In genomic region chr7:118478835-118479312, GRCm38 (mm10) we compare ENCODE assay signal across 8 mouse cellular contexts. TPM values are rescaled to one million over a fixed set of nuclear protein-coding genes. Genes with fewer than 3 reads are reported as not detected.
DNase-seq lines count a peak whose midpoint lies in the region; ATAC-seq and TF ChIP-seq lines count a peak whose summit lies in the region.

No protein-coding gene starts in this region.

- TF ChIP-seq EP300 in heart, postnatal 0 days (IDR thresholded peaks at IDR 0.05; ENCODE audit: low read depth): no peak

- H3K27ac ChIP-seq in bone marrow macrophage, adult 2 months (ENCODE audit: insufficient read depth, low read depth, low read length): peak overlapping the region; percentile 89
- H3K27ac ChIP-seq in heart, postnatal 0 days (ENCODE audit: low read depth): peak overlapping the region; percentile 73
- H3K27ac ChIP-seq in limb, embryonic 14.5 days (replicated peaks; ENCODE audit: low read depth, low read length): no peak overlapping the region

- ATAC-seq in heart, postnatal 0 days (ENCODE audit: insufficient read depth, low read depth): peak; percentile 53
- ATAC-seq in limb, embryonic 14.5 days (ENCODE audit: low FRiP score, low read depth): 0 out of 2 replicates have a peak, but pooled peaks have one; percentile 25

- H3K36me3 ChIP-seq in heart, postnatal 0 days (replicated peaks; ENCODE audit: control insufficient read depth, insufficient read depth, low read length): no peaks in the 10 kb centered on the region
- H3K36me3 ChIP-seq in limb, embryonic 14.5 days (ENCODE audit: control insufficient read depth, insufficient read depth, low read length): no peaks in the 10 kb centered on the region

- 45% methylated on average over 3 of the region's 3 CpGs for WGBS in heart, postnatal 0 days
- 26% methylated on average over 3 of the region's 3 CpGs for WGBS in limb, embryonic 14.5 days

- peaks cover 51% of the 10 kb centered on the region for H3K4me1 ChIP-seq in bone marrow macrophage, adult 2 months (ENCODE audit: control insufficient read depth, insufficient read depth, low read length)
- H3K4me1 ChIP-seq in heart, postnatal 0 days (ENCODE audit: control insufficient read depth, insufficient read depth): 0 out of 2 replicates have a peak, but pooled peaks cover 5% of the 10 kb centered on the region
- 0 out of 2 replicates have a peak, but pooled peaks cover 7% of the 10 kb centered on the region for H3K4me1 ChIP-seq in limb, embryonic 14.5 days (ENCODE audit: control insufficient read depth, insufficient read depth, low read length)

- no peak for TF ChIP-seq POLR2A in bone marrow macrophage, adult 2 months (IDR thresholded peaks at IDR 0.05; ENCODE audit: borderline replicate concordance, low read depth, low read length)
- TF ChIP-seq POLR2A in limb, embryonic 14.5 days (IDR thresholded peaks at IDR 0.05; ENCODE audit: borderline replicate concordance, extremely low read depth, insufficient read depth, insufficient read length): no peak

- no peak overlapping the region for H3K9ac ChIP-seq in heart, postnatal 0 days (replicated peaks; ENCODE audit: low read depth, low read length)
- H3K9ac ChIP-seq in limb, embryonic 14.5 days (ENCODE audit: low read depth, low read length, severe bottlenecking): no peak overlapping the region

- H3K9me3 ChIP-seq in heart, postnatal 0 days (replicated peaks; ENCODE audit: control insufficient read depth, low read length): 0 out of 2 replicates have a peak, but pooled peaks cover 2% of the 10 kb centered on the region
- H3K9me3 ChIP-seq in limb, embryonic 14.5 days (ENCODE audit: control insufficient read depth, low read length): no peaks in the 10 kb centered on the region

- no peak for TF ChIP-seq CTCF in bone marrow macrophage, adult 2 months (IDR thresholded peaks at IDR 0.05; ENCODE audit: low read depth, low read length)
- no peak for TF ChIP-seq CTCF in heart, postnatal 0 days (IDR thresholded peaks at IDR 0.05; ENCODE audit: low read depth)

- peak; percentile 83 for DNase-seq in 3T3-L1 (ENCODE audit: low read depth, low spot score)
- peak; percentile 72 for DNase-seq in heart, postnatal 0 days (ENCODE audit: low spot score)
- peak; percentile 19 for DNase-seq in limb, embryonic 14.5 days (ENCODE audit: low spot score)
- DNase-seq in cerebellum, adult 9-10 months: no peak
- DNase-seq in c-Kit-positive CD71-positive TER-119-positive erythroid progenitor cells, embryonic 14.5 days (ENCODE audit: low spot score): no peak
- DNase-seq in frontal cortex, adult 2 months (ENCODE audit: extremely low spot score in 1 of 2, low spot score in 1 of 2): no peak
- DNase-seq in neural tube, embryonic 10.5 days (ENCODE audit: extremely low spot score, low spot score): no peak

- peak overlapping the region; percentile 35 for H3K4me3 ChIP-seq in bone marrow macrophage, adult 2 months (ENCODE audit: insufficient read depth, low read length)
- H3K4me3 ChIP-seq in heart, postnatal 0 days (ENCODE audit: low read depth, low read length): no peak overlapping the region
- H3K4me3 ChIP-seq in limb, embryonic 14.5 days (replicated peaks; ENCODE audit: low read length): no peak overlapping the region

- H3K4me2 ChIP-seq in heart, postnatal 0 days (ENCODE audit: low read depth, low read length): no peak overlapping the region
- H3K4me2 ChIP-seq in limb, embryonic 14.5 days (replicated peaks; ENCODE audit: low read depth, low read length, severe bottlenecking): no peak overlapping the region

- H3K27me3 ChIP-seq in heart, postnatal 0 days (ENCODE audit: control insufficient read depth, insufficient read depth, low read length): no peaks in the 10 kb centered on the region
- no peaks in the 10 kb centered on the region for H3K27me3 ChIP-seq in limb, embryonic 14.5 days (ENCODE audit: control insufficient read depth, insufficient read depth, low read length)

RNA-seq across cellular contexts. Expression of gene Itpripl2, which starts 12.9 kb away (rescaled TPM):
- polyA plus RNA-seq in bone marrow macrophage, adult 2 months (2012; ENCODE audit: insufficient read depth, insufficient read length, missing spikeins): 50.9 and 59.0 TPM in 2 replicates
- 25.4 and 31.6 TPM in 2 replicates for total RNA-seq in heart, postnatal 0 days (2014; rRNA removed; ENCODE audit: low replicate concordance)
- 3.8 and 3.9 TPM in 2 replicates for polyA plus RNA-seq in heart, postnatal 0 days (2015; fragmentation: Nextera tagmentation; extraction: Ambion mirVana)
- 18.1 and 20.7 TPM in 2 replicates for polyA plus RNA-seq in limb, embryonic 14.5 days (2012; rRNA removed)
- 5.5 and 5.7 TPM in 2 replicates for polyA plus RNA-seq in limb, embryonic 14.5 days (2014; fragmentation: Nextera tagmentation; extraction: Ambion mirVana)
- 2.5 and 3.1 TPM in 2 replicates for polyA plus RNA-seq in frontal cortex, adult 2 months (2012; rRNA removed)

RNA-seq across cellular contexts. Expression of gene Syt17, which starts 30.9 kb away (rescaled TPM):
- not detected in 2 replicates for polyA plus RNA-seq in bone marrow macrophage, adult 2 months (2012; ENCODE audit: insufficient read depth, insufficient read length, missing spikeins)
- 0.46 and 1.2 TPM in 2 replicates for total RNA-seq in heart, postnatal 0 days (2014; rRNA removed; ENCODE audit: low replicate concordance)
- 1.2 and 2.0 TPM in 2 replicates for polyA plus RNA-seq in heart, postnatal 0 days (2015; fragmentation: Nextera tagmentation; extraction: Ambion mirVana)
- polyA plus RNA-seq in limb, embryonic 14.5 days (2012; rRNA removed): 2.0 and 2.3 TPM in 2 replicates
- 1.6 and 1.7 TPM in 2 replicates for polyA plus RNA-seq in limb, embryonic 14.5 days (2014; fragmentation: Nextera tagmentation; extraction: Ambion mirVana)
- 54.8 and 81.7 TPM in 2 replicates for polyA plus RNA-seq in frontal cortex, adult 2 months (2012; rRNA removed)

RNA-seq across cellular contexts. Expression of gene Coq7, which starts 54.3 kb away (rescaled TPM):
- 13.6 and 15.8 TPM in 2 replicates for polyA plus RNA-seq in bone marrow macrophage, adult 2 months (2012; ENCODE audit: insufficient read depth, insufficient read length, missing spikeins)
- 81.4 and 83.7 TPM in 2 replicates for total RNA-seq in heart, postnatal 0 days (2014; rRNA removed; ENCODE audit: low replicate concordance)
- 249 and 267 TPM in 2 replicates for polyA plus RNA-seq in heart, postnatal 0 days (2015; fragmentation: Nextera tagmentation; extraction: Ambion mirVana)
- 53.0 and 60.3 TPM in 2 replicates for polyA plus RNA-seq in limb, embryonic 14.5 days (2012; rRNA removed)
- polyA plus RNA-seq in limb, embryonic 14.5 days (2014; fragmentation: Nextera tagmentation; extraction: Ambion mirVana): 90.5 and 97.4 TPM in 2 replicates
- polyA plus RNA-seq in frontal cortex, adult 2 months (2012; rRNA removed): 68.3 and 72.1 TPM in 2 replicates

Comparison
In these comparisons a context has a peak if more than half of its experiments do, and no peak if none do; other contexts are left out.
1. DNase-seq: peak in 3T3-L1 (single experiment), heart, postnatal 0 days (single experiment) and limb, embryonic 14.5 days (single experiment); none in cerebellum, adult 9-10 months (single experiment), c-Kit-positive CD71-positive TER-119-positive erythroid progenitor cells, embryonic 14.5 days (single experiment), frontal cortex, adult 2 months (0 of 2) and neural tube, embryonic 10.5 days (single experiment).
2. RNA of gene Syt17, which starts 30.9 kb away (polyA plus RNA-seq): 54.8 to 81.7 TPM in frontal cortex, adult 2 months; 1.6 to 2.3 TPM in limb, embryonic 14.5 days, 1.2 to 2.0 TPM in heart, postnatal 0 days and not detected in bone marrow macrophage, adult 2 months; every median in the first group is over 10 times any median in the second.